Mouse (Mus musculus): Measurements from ENCODE around the gene Pnmal1. TPM values are rescaled to one million over a fixed set of nuclear protein-coding genes. Genes with fewer than 3 reads are reported as not detected.
A peak's percentile ranks its signal among the peaks of the same experiment; 100 is the strongest.

Pnmal1 gene
- 1 to 10 TPM; 6.4 to 9.3 (median 7.3) TPM for total RNA-seq (2022)

- peak; percentile 78 for DNase-seq
Measured at GRCm38 (mm10) chr7:16959539-16960187, at the start of gene Pnmal1. Gene Pnmal1 (plus strand): TSS chr7:16959679.

- no peak for DNase-seq
Measured at GRCm38 (mm10) chr7:16909909-16910308, 49.6 kb upstream of the Pnmal1 start.

GRCm38 (mm10) chr7:16911904-16912303 is 47.6 kb upstream of the Pnmal1 start:
- DNase-seq, result no peak

GRCm38 (mm10) chr7:16912360-16912759 is 47.1 kb upstream of the Pnmal1 start:
- no peak for DNase-seq

- no peak for DNase-seq
Measured at GRCm38 (mm10) chr7:16913806-16914452, 45.5 kb upstream of the Pnmal1 start.

GRCm38 (mm10) chr7:16914453-16915343 is 44.8 kb upstream of the Pnmal1 start:
- DNase-seq, result no peak

GRCm38 (mm10) chr7:16915461-16916340 is 43.8 kb upstream of the Pnmal1 start:
- no peak for DNase-seq

- DNase-seq, result no peak
Measured at GRCm38 (mm10) chr7:16916342-16917265, 42.9 kb upstream of the Pnmal1 start.

- no peak for DNase-seq
Measured at GRCm38 (mm10) chr7:16917447-16917846, 42.0 kb upstream of the Pnmal1 start.

- no peak for DNase-seq
Measured at GRCm38 (mm10) chr7:16918014-16918413, 41.5 kb upstream of the Pnmal1 start.

GRCm38 (mm10) chr7:16918670-16919069 is 40.8 kb upstream of the Pnmal1 start:
- DNase-seq, result no peak

GRCm38 (mm10) chr7:16919395-16920149 is 39.9 kb upstream of the Pnmal1 start:
- peak; percentile 79 for DNase-seq

GRCm38 (mm10) chr7:16920150-16920579 is 39.3 kb upstream of the Pnmal1 start:
- DNase-seq, result no peak

- DNase-seq, result no peak
Measured at GRCm38 (mm10) chr7:16920818-16921791, 38.4 kb upstream of the Pnmal1 start.

- DNase-seq, result no peak
Measured at GRCm38 (mm10) chr7:16921881-16922335, 37.6 kb upstream of the Pnmal1 start.

GRCm38 (mm10) chr7:16922360-16922973 is 37.0 kb upstream of the Pnmal1 start:
- no peak for DNase-seq

- DNase-seq, result peak; percentile 59
Measured at GRCm38 (mm10) chr7:16923283-16924036, 36.0 kb upstream of the Pnmal1 start.

All from adrenal gland, adult 8-10 months (tissue).